Mouse (Mus musculus) G1E (cell line): ENCODE data around the gene Dgkz.

Experiments
- CTCF ChIP-seq: IDR thresholded peaks from 2 replicates; pipeline ENCODE4 v1.5.1; 2012; ENCODE audit warnings: low read depth, low read length, inconsistent platforms, mixed read lengths
- TAL1 ChIP-seq: conservative IDR thresholded peaks from 2 replicates; pipeline ENCODE4 v1.6.1; 2012; ENCODE audit warnings: low read depth, low read length, inconsistent platforms, mixed read lengths

DNA sequence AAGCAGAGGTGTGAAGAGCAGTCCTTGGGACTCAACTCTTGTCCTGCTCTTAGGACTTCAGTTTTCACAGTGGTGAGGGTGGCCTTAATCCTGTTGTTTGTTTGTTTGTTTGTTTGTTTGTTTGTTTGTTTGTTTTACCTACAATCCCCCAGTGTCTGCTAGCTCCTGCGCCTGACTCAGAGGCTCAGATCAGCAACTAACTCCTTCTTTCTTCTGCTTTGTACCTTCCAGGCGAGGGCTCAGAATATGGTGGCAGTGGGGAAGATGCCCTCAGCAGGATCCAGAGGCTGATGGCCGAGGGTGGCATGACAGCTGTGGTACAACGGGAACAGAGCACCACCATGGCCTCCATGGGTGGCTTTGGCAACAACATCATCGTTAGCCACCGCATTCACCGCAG lies 58.6 kb downstream of the Dgkz start:
- TF ChIP-seq CTCF (no peak), TAL1 (no peak)
